Mouse (Mus musculus): ENCODE measurements at regions not wholly inside any gene's neighbourhood (a gene's known extent, or its start where the extent isn't known, plus 50 kb on each side); places are given as distances from the start of the nearest gene placed in this dataset.
"Not testable (repeated sequence)": the region's sequence is repeated elsewhere in the genome, so short reads cannot be mapped to it uniquely, and the experiment has no call there.

GRCm38 (mm10) chr5:40882886-40883285 lies 825.1 kb downstream of the Rab28 start:
- no peak for ATAC-seq

- no peak for ATAC-seq
Measured at GRCm38 (mm10) chr5:40877756-40878155, 830.2 kb downstream of the Rab28 start.

- not testable (repeated sequence) for ATAC-seq
Measured at GRCm38 (mm10) chr5:40862349-40862748, 845.6 kb downstream of the Rab28 start.

Measured in activated CD4-positive, CD25-positive, alpha-beta regulatory T cell, adult 4 months (primary cell).